Mouse (Mus musculus) erythroblast, embryonic 14.5 days (primary cell): ENCODE measurements around the gene Nynrin. TPM values are rescaled to one million over a fixed set of nuclear protein-coding genes. Genes with fewer than 3 reads are reported as not detected.

Experiments
- H3K27me3 ChIP-seq: 2 replicates; pipeline ENCODE4 v1.6.1; 2012; ENCODE audit warnings: inconsistent platforms; ENCODE audit not compliant: control insufficient read depth
- H3K36me3 ChIP-seq: 2 replicates; pipeline ENCODE4 v1.6.1; 2012; ENCODE audit warnings: mild to moderate bottlenecking, inconsistent platforms; ENCODE audit not compliant: control insufficient read depth
- H3K4me1 ChIP-seq: 2 replicates; pipeline ENCODE4 v1.6.1; 2012; ENCODE audit warnings: inconsistent platforms; ENCODE audit not compliant: control insufficient read depth
- H3K4me3 ChIP-seq: replicated peaks from 2 replicates; pipeline ENCODE3; 2012; ENCODE audit warnings: moderate library complexity, mild to moderate bottlenecking, inconsistent platforms
- H3K9me3 ChIP-seq: 2 replicates; pipeline ENCODE4 v1.6.1; 2012; ENCODE audit warnings: low read length, inconsistent platforms, mixed read lengths; ENCODE audit not compliant: control insufficient read depth
- GATA1 ChIP-seq: IDR thresholded peaks from 2 replicates; pipeline ENCODE4 v1.6.1; 2012; ENCODE audit warnings: low read length, inconsistent platforms, mixed read lengths
- TAL1 ChIP-seq: IDR thresholded peaks from 3 replicates; pipeline ENCODE4 v1.6.1; 2012; ENCODE audit warnings: low read length, inconsistent platforms, mixed read lengths
- polyA plus RNA-seq: library from polyadenylated mRNA; stranded (reverse); fragments of >175 nt; gene quantifications from 2 replicates; pipeline ENCODE4 v1.2.3, GENCODE M21; 2012

The Nynrin gene
- polyA plus RNA-seq, 1 experiment: 0.02 TPM

DNA sequence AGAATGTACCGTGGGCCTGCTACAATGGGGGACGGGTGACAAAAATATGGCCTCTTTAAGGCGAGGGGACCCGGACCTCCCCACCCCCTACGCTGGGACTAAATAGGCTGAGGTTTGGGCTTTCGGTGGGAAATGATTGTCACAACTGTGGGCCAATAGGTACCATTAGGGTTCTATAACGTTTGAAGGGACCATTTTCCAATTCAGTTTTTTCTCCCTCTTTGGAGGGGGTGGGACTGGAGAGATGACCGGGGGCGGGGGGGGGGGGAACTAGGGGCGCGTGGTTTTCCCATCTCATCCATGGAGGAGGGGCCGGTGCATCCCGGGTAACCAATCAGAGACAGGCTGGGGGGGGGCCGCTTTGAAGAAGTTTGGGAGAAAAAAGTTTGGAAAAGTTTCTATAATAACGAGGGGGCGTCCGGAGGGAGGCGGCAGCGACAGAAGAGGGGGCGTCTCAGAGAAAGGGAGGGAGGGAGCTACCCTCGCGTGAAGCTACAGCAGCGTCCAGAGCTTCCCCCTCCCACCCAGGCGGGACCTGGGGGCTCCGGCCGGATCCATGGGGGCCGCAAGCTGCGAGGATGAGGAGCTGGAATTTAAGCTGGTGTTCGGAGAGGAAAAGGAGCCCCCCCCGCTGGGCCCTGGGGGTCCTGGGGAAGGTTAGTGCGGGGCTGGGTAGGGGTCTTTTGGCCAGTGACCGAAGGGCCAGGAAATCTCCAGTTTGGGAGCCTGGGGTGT, 29.2 kb upstream of the Nynrin start:
- Histone ChIP-seq H3K4me3 (no peak overlapping the region), H3K9me3 (no peaks in the 10 kb centered on the region; the same call in 1 of the 2 replicates), H3K36me3 (no peaks in the 10 kb centered on the region), H3K4me1 (peaks cover 11% of the 10 kb centered on the region), H3K27me3 (peaks cover 76% of the 10 kb centered on the region)
- TF ChIP-seq TAL1 (no peak), GATA1 (no peak)

GRCm38 (mm10) chr14:55825216-55826051, 28.4 kb upstream of the Nynrin start:
- Histone ChIP-seq H3K36me3 (no peaks in the 10 kb centered on the region), H3K9me3 (no peaks in the 10 kb centered on the region; the same call in 1 of the 2 replicates), H3K27me3 (peaks cover 84% of the 10 kb centered on the region), H3K4me1 (peaks cover 11% of the 10 kb centered on the region), H3K4me3 (no peak overlapping the region)
- TF ChIP-seq GATA1 (no peak), TAL1 (no peak)

DNA sequence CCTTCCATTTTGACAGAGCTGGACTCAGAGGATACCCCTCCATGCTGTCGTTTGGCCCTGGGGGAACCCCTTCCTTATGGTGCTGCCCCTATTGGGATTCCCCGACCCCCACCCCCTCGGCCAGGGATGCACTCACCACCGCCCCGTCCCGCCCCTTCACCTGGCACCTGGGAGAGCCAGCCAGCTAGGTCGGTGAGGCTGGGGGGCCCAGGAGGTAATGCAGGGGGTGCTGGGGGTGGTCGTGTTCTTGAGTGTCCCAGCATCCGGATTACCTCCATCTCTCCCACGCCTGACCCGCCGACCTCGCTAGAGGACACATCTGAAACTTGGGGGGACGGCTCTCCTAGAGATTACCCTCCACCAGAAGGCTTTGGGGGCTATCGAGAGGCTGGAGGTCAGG, 27.7 kb upstream of the Nynrin start:
- Histone ChIP-seq H3K4me1 (peaks cover 11% of the 10 kb centered on the region), H3K36me3 (no peaks in the 10 kb centered on the region), H3K4me3 (no peak overlapping the region), H3K27me3 (peaks cover 84% of the 10 kb centered on the region), H3K9me3 (no peaks in the 10 kb centered on the region; the same call in 1 of the 2 replicates)
- TF ChIP-seq GATA1 (no peak), TAL1 (no peak)

DNA sequence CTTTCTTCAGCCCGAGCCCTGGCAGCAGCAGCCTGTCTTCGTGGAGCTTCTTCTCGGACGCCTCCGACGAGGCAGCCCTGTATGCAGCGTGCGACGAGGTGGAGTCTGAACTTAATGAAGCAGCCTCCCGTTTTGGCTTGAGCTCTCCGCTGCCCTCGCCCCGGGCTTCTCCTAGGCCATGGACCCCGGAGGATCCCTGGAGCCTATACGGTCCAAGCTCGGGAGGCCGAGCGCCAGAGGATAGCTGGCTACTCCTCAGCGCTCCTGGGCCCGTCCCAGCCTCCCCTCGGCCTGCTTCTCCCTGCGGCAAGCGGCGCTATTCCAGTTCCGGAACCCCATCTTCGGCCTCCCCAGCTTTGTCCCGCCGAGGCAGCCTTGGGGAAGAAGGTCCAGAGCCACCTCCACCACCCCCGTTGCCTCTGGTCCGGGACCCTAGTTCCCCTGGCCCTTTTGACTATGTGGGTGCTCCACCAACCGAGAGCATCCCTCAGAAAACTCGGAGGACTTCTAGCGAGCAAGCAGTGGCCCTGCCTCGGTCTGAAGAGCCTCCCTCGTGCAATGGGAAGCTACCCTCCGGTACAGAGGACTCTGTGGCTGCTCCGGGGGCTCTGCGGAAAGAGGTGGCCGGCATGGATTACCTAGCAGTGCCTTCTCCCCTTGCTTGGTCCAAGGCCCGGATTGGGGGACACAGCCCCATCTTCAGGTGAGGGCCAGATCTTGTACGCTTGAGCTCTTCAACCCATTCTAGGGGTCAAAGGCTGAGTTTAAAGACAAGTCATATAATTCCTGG, 27.1 kb upstream of the Nynrin start:
- peaks cover 11% of the 10 kb centered on the region for H3K4me1 ChIP-seq

GRCm38 (mm10) chr14:55828716-55829263, 25.0 kb upstream of the Nynrin start:
- H3K4me3 ChIP-seq: no peak overlapping the region
- TF ChIP-seq TAL1: no peak
- no peak for TF ChIP-seq GATA1
- peaks cover 67% of the 10 kb centered on the region for H3K27me3 ChIP-seq
- no peaks in the 10 kb centered on the region; the same call in 1 of the 2 replicates for H3K9me3 ChIP-seq
- H3K4me1 ChIP-seq: no peaks in the 10 kb centered on the region; the same call in 1 of the 2 replicates
- H3K36me3 ChIP-seq: no peaks in the 10 kb centered on the region

More for the DNA sequence above, 27.1 kb upstream of the Nynrin start:
- Histone ChIP-seq H3K36me3 (no peaks in the 10 kb centered on the region), H3K4me3 (no peak overlapping the region), H3K9me3 (no peaks in the 10 kb centered on the region; the same call in 1 of the 2 replicates), H3K27me3 (peaks cover 84% of the 10 kb centered on the region)
- TF ChIP-seq TAL1 (no peak), GATA1 (no peak)

DNA sequence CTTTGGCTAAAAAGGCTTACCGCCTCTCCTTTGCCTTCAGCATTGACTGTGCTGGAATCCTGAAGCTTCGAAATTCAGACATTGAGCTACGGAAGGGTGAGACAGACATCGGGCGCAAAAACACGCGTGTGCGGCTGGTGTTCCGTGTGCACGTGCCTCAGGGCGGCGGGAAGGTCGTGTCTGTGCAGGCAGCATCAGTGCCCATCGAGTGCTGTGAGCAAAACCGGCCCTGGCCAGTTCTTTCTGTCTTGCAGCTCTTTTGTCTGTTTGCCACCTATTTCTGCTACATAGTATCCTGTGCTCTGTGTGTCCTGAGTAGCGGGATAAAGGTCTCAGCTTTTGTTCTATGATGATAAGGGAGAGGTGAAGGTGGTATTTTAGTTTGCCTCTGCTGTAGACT, 24.0 kb upstream of the Nynrin start:
- TF ChIP-seq GATA1: no peak
- TF ChIP-seq TAL1: no peak
- no peaks in the 10 kb centered on the region for H3K4me1 ChIP-seq
- H3K9me3 ChIP-seq: no peaks in the 10 kb centered on the region; the same call in 1 of the 2 replicates
- no peaks in the 10 kb centered on the region for H3K36me3 ChIP-seq
- H3K27me3 ChIP-seq: peaks cover 56% of the 10 kb centered on the region
- no peak overlapping the region for H3K4me3 ChIP-seq

DNA sequence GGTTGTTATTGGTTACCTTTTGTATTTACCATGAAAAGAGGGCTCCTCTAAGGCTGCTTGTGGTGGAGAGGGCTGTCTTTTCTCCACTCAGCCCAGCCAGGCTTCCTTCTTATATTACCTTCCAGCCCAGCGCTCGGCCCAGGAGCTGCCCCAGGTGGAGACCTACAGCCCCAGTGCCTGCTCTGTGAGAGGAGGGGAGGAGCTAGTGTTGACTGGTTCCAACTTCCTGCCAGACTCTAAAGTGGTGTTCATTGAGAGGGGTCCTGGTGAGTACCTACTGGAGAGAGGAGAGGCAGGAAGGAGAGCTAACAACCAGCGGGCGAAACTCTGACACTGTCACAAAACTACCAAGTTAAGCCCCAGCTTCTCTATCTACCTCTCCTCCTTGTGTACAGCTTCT, 23.5 kb upstream of the Nynrin start:
- TF ChIP-seq GATA1 (no peak), TAL1 (no peak)
- Histone ChIP-seq H3K4me1 (no peaks in the 10 kb centered on the region), H3K27me3 (peaks cover 52% of the 10 kb centered on the region)

GRCm38 (mm10) chr14:55833126-55833525, 20.7 kb upstream of the Nynrin start:
- no peaks in the 10 kb centered on the region for H3K36me3 ChIP-seq
- no peak overlapping the region for H3K4me3 ChIP-seq
- peaks cover 24% of the 10 kb centered on the region for H3K27me3 ChIP-seq
- no peaks in the 10 kb centered on the region for H3K9me3 ChIP-seq
- H3K4me1 ChIP-seq: no peaks in the 10 kb centered on the region
- no peak for TF ChIP-seq GATA1
- TF ChIP-seq TAL1: no peak

More for the DNA sequence above, 23.5 kb upstream of the Nynrin start:
- Histone ChIP-seq H3K36me3 (no peaks in the 10 kb centered on the region), H3K9me3 (no peaks in the 10 kb centered on the region), H3K4me3 (no peak overlapping the region)
